Mouse (Mus musculus) cerebellum, postnatal 14 days (tissue): Measurements from ENCODE around the gene Ppfia4.
"Not testable (repeated sequence)": the region's sequence is repeated elsewhere in the genome, so short reads cannot be mapped to it uniquely, and the experiment has no call there.

Source experiments
- DNase-seq, 2 experiments: peaks; one replicate each; pipeline ENCODE4 v3.0.0; 2021; ENCODE audit warnings: mixed read lengths in 2 of 2

Ppfia4 gene

GRCm38 (mm10) chr1:134264341-134264740 is 68.4 kb downstream of the Ppfia4 start:
- DNase-seq = no peak

GRCm38 (mm10) chr1:134249681-134250080 is 83.0 kb downstream of the Ppfia4 start:
- not testable (repeated sequence) for DNase-seq
